Comparison of ENCODE assay signal across 7 mouse cellular contexts in the genomic region with DNA sequence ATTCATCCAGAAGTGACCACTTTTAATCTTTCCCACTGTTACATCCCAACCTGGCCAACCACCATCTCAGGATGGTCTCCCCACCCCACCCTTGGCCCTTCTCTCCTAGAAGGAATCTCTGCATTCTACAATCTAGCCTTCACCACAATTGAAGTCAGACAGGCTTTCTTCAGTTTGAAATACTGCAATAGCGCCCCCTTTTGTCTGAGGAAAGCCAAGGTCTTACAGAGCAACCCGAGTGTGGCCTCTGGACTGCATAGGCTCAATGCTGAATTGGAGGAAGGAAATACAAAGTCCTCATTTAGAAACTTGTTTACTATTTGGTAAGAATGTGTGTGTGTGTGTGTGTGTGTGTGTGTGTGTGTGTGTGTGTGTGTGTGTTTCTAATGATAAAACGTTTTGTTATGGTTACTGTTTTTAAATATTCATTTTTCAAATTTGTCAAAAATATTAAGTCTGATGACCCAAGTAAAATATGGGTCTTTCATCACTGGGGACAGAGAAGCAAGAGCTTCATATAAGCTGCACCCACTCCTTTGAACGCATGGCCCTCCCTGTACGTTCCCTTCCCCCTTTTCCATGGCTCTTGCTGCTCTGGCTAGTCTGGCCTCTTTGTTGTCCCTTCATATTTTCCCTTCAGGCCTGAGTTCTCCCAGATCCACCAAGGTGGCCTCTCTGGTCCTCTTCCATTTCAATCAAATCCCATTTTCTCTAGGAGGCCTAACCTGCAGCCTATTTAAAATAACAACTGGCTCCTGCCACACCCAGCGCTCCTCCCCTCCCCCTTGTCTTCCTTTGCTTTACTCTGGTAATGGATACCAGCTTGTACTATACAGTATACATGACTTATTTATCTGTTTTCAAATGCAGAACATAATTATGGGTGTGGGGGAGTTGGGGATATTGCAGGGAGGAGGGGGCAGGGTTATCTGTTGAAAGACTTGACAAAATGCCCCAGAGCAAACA.
DNase-seq lines count a peak whose midpoint lies in the region; ATAC-seq and TF ChIP-seq lines count a peak whose summit lies in the region.

No protein-coding gene starts in this region.

- no peak for ATAC-seq in midbrain, postnatal 0 days (ENCODE audit: low FRiP score)
- ATAC-seq in midbrain, embryonic 15.5 days (replicated peaks), result no peak

- H3K9me3 ChIP-seq in midbrain, postnatal 0 days (ENCODE audit: low read length), result no peaks in the 10 kb centered on the region
- H3K9me3 ChIP-seq in midbrain, embryonic 15.5 days, result no peaks in the 10 kb centered on the region
- H3K9me3 ChIP-seq in limb, embryonic 10.5 days (replicated peaks), result 0 out of 2 replicates have a peak, but pooled peaks cover 3% of the 10 kb centered on the region

- DNase-seq in midbrain, postnatal 0 days (ENCODE audit: low spot score), result peak; percentile 46
- DNase-seq in adrenal gland, postnatal 14 days, result peak; percentile 68
- DNase-seq in embryo, embryonic 9.5 days (ENCODE audit: extremely low spot score), result peak; percentile 48
- DNase-seq in limb, embryonic 10.5 days (ENCODE audit: low spot score), result no peak
- DNase-seq in telencephalon, adult 2 months (ENCODE audit: low read depth, low spot score), result peak; percentile 23
- no peak for DNase-seq in layer of hippocampus, postnatal 36 days

- no peaks in the 10 kb centered on the region for H3K4me1 ChIP-seq in midbrain, postnatal 0 days (ENCODE audit: insufficient read depth, low read length)
- H3K4me1 ChIP-seq in midbrain, embryonic 15.5 days, result no peaks in the 10 kb centered on the region
- H3K4me1 ChIP-seq in limb, embryonic 10.5 days, result peaks cover 54% of the 10 kb centered on the region

- no peak overlapping the region for H3K9ac ChIP-seq in midbrain, postnatal 0 days (replicated peaks; ENCODE audit: low read length, poor library complexity, severe bottlenecking)
- H3K9ac ChIP-seq in midbrain, embryonic 15.5 days, result no peak overlapping the region

- H3K27ac ChIP-seq in midbrain, postnatal 0 days (ENCODE audit: low read depth, low read length), result no peak overlapping the region
- no peak overlapping the region for H3K27ac ChIP-seq in midbrain, embryonic 15.5 days
- peak overlapping the region; percentile 79 for H3K27ac ChIP-seq in limb, embryonic 10.5 days

- no peak overlapping the region for H3K4me3 ChIP-seq in midbrain, postnatal 0 days (ENCODE audit: low read depth, low read length)
- no peak overlapping the region for H3K4me3 ChIP-seq in midbrain, embryonic 15.5 days
- H3K4me3 ChIP-seq in limb, embryonic 10.5 days, result no peak overlapping the region

- H3K27me3 ChIP-seq in midbrain, postnatal 0 days (ENCODE audit: insufficient read depth, low read length), result no peaks in the 10 kb centered on the region
- H3K27me3 ChIP-seq in midbrain, embryonic 15.5 days (replicated peaks), result no peaks in the 10 kb centered on the region
- H3K27me3 ChIP-seq in limb, embryonic 10.5 days (ENCODE audit: low read depth, poor library complexity, severe bottlenecking), result no peaks in the 10 kb centered on the region

- 60% methylated on average over 6 of the region's 6 CpGs for WGBS in midbrain, postnatal 0 days
- WGBS in midbrain, embryonic 15.5 days, result 56% methylated on average over 6 of the region's 6 CpGs
- WGBS in limb, embryonic 10.5 days, result 57% methylated on average over 6 of the region's 6 CpGs

- TF ChIP-seq CTCF in midbrain, postnatal 0 days (IDR thresholded peaks at IDR 0.05), result peak; percentile 55

- no peak overlapping the region for H3K4me2 ChIP-seq in midbrain, postnatal 0 days (ENCODE audit: low read depth, low read length, poor library complexity, severe bottlenecking)
- no peak overlapping the region for H3K4me2 ChIP-seq in midbrain, embryonic 15.5 days

- no peaks in the 10 kb centered on the region for H3K36me3 ChIP-seq in midbrain, postnatal 0 days (ENCODE audit: insufficient read depth, low read length)
- H3K36me3 ChIP-seq in midbrain, embryonic 15.5 days (replicated peaks), result no peaks in the 10 kb centered on the region
- H3K36me3 ChIP-seq in limb, embryonic 10.5 days, result peaks cover 12% of the 10 kb centered on the region

Comparison
In these comparisons a context has a peak if more than half of its experiments do, and no peak if none do; other contexts are left out.
1. DNase-seq: peak in midbrain, postnatal 0 days (single experiment), adrenal gland, postnatal 14 days (single experiment), embryo, embryonic 9.5 days (single experiment) and telencephalon, adult 2 months (single experiment); none in limb, embryonic 10.5 days (single experiment) and layer of hippocampus, postnatal 36 days (0 of 2).